Mouse (Mus musculus): Measurements from ENCODE around the gene Dguok. TPM values are rescaled to one million over a fixed set of nuclear protein-coding genes. Genes with fewer than 3 reads are reported as not detected.

Dguok gene
- polyA plus RNA-seq, 1 experiment from 2014 or later: 57.3 TPM

GRCm38 (mm10) chr6:83488200-83488599 is 18.6 kb downstream of the Dguok start:
- Histone ChIP-seq H3K27me3 (ENCODE audit: control insufficient read depth, insufficient read depth, low read length) (no peaks in the 10 kb centered on the region), H3K4me3 (ENCODE audit: low read depth, low read length) (no peak overlapping the region), H3K27ac (ENCODE audit: low read depth, low read length) (no peak overlapping the region), H3K36me3 (ENCODE audit: control insufficient read depth, insufficient read depth, low read length) (peaks cover 7% of the 10 kb centered on the region; the same call in 1 of the 2 replicates), H3K4me1 (ENCODE audit: control insufficient read depth, insufficient read depth, low read length) (no peaks in the 10 kb centered on the region), H3K9ac (ENCODE audit: low read length) (no peak overlapping the region), H3K4me2 (no peak overlapping the region), H3K9me3 (ENCODE audit: control insufficient read depth, low read length) (no peaks in the 10 kb centered on the region)
- DNase-seq (ENCODE audit: low spot score, missing footprints) (no peak), ATAC-seq (ENCODE audit: low FRiP score) (no peak)
- 85% methylated on average over 5 of the region's 5 CpGs for WGBS

- no peak for DNase-seq (ENCODE audit: low spot score, missing footprints)
- Histone ChIP-seq H3K4me1 (ENCODE audit: control insufficient read depth, insufficient read depth, low read length) (no peaks in the 10 kb centered on the region), H3K27ac (ENCODE audit: low read depth, low read length) (no peak overlapping the region), H3K9me3 (ENCODE audit: control insufficient read depth, low read length) (no peaks in the 10 kb centered on the region), H3K4me2 (no peak overlapping the region), H3K27me3 (ENCODE audit: control insufficient read depth, insufficient read depth, low read length) (no peaks in the 10 kb centered on the region), H3K4me3 (ENCODE audit: low read depth, low read length) (no peak overlapping the region), H3K9ac (ENCODE audit: low read length) (no peak overlapping the region), H3K36me3 (ENCODE audit: control insufficient read depth, insufficient read depth, low read length) (peaks cover 7% of the 10 kb centered on the region; the same call in 1 of the 2 replicates)
- no peak for ATAC-seq (ENCODE audit: low FRiP score)
- WGBS: 89% methylated on average over 4 of the region's 4 CpGs
Measured at GRCm38 (mm10) chr6:83487298-83487697, 19.5 kb downstream of the Dguok start.

- 83% methylated on average over 4 of the region's 4 CpGs for WGBS
- Histone ChIP-seq H3K4me2 (no peak overlapping the region), H3K4me3 (ENCODE audit: low read depth, low read length) (no peak overlapping the region), H3K9ac (ENCODE audit: low read length) (no peak overlapping the region), H3K27ac (ENCODE audit: low read depth, low read length) (no peak overlapping the region), H3K36me3 (ENCODE audit: control insufficient read depth, insufficient read depth, low read length) (peaks cover 8% of the 10 kb centered on the region; the same call in 1 of the 2 replicates), H3K27me3 (ENCODE audit: control insufficient read depth, insufficient read depth, low read length) (no peaks in the 10 kb centered on the region), H3K9me3 (ENCODE audit: control insufficient read depth, low read length) (no peaks in the 10 kb centered on the region), H3K4me1 (ENCODE audit: control insufficient read depth, insufficient read depth, low read length) (no peaks in the 10 kb centered on the region)
- ATAC-seq (ENCODE audit: low FRiP score) (no peak), DNase-seq (ENCODE audit: low spot score, missing footprints) (no peak)
Measured at GRCm38 (mm10) chr6:83485854-83486253, 20.9 kb downstream of the Dguok start.

GRCm38 (mm10) chr6:83483776-83484175 is 23.0 kb downstream of the Dguok start:
- H3K4me3 ChIP-seq (ENCODE audit: low read depth, low read length): no peak overlapping the region
- DNase-seq (ENCODE audit: low spot score, missing footprints) (no peak), ATAC-seq (ENCODE audit: low FRiP score) (no peak)
- H3K27me3 ChIP-seq (ENCODE audit: control insufficient read depth, insufficient read depth, low read length): no peaks in the 10 kb centered on the region
- WGBS: 96% methylated on average over 7 of the region's 7 CpGs
- no peak overlapping the region for H3K9ac ChIP-seq (ENCODE audit: low read length)
- H3K36me3 ChIP-seq (ENCODE audit: control insufficient read depth, insufficient read depth, low read length): peaks cover 8% of the 10 kb centered on the region; the same call in 1 of the 2 replicates
- no peak overlapping the region for H3K27ac ChIP-seq (ENCODE audit: low read depth, low read length)
- H3K4me1 ChIP-seq (ENCODE audit: control insufficient read depth, insufficient read depth, low read length): no peaks in the 10 kb centered on the region
- H3K4me2 ChIP-seq: no peak overlapping the region
- H3K9me3 ChIP-seq (ENCODE audit: control insufficient read depth, low read length): no peaks in the 10 kb centered on the region

- H3K27ac ChIP-seq (ENCODE audit: low read depth, low read length): no peak overlapping the region
- H3K27me3 ChIP-seq (ENCODE audit: control insufficient read depth, insufficient read depth, low read length): no peaks in the 10 kb centered on the region
- H3K4me3 ChIP-seq (ENCODE audit: low read depth, low read length): no peak overlapping the region
- no peaks in the 10 kb centered on the region for H3K9me3 ChIP-seq (ENCODE audit: control insufficient read depth, low read length)
- no peaks in the 10 kb centered on the region for H3K4me1 ChIP-seq (ENCODE audit: control insufficient read depth, insufficient read depth, low read length)
- H3K9ac ChIP-seq (ENCODE audit: low read length): no peak overlapping the region
- ATAC-seq (ENCODE audit: low FRiP score) (no peak), DNase-seq (ENCODE audit: low spot score, missing footprints) (no peak)
- H3K36me3 ChIP-seq (ENCODE audit: control insufficient read depth, insufficient read depth, low read length): peaks cover 6% of the 10 kb centered on the region; the same call in 1 of the 2 replicates
- 84% methylated on average over 10 of the region's 10 CpGs for WGBS
- no peak overlapping the region for H3K4me2 ChIP-seq
Measured at GRCm38 (mm10) chr6:83482418-83483085, 24.2 kb downstream of the Dguok start.

GRCm38 (mm10) chr6:83480019-83480655 is 26.6 kb downstream of the Dguok start:
- Histone ChIP-seq H3K4me3 (ENCODE audit: low read depth, low read length) (no peak overlapping the region), H3K4me1 (ENCODE audit: control insufficient read depth, insufficient read depth, low read length) (no peaks in the 10 kb centered on the region), H3K36me3 (ENCODE audit: control insufficient read depth, insufficient read depth, low read length) (peaks cover 4% of the 10 kb centered on the region; the same call in 1 of the 2 replicates), H3K4me2 (no peak overlapping the region), H3K27me3 (ENCODE audit: control insufficient read depth, insufficient read depth, low read length) (no peaks in the 10 kb centered on the region), H3K27ac (ENCODE audit: low read depth, low read length) (no peak overlapping the region), H3K9me3 (ENCODE audit: control insufficient read depth, low read length) (no peaks in the 10 kb centered on the region), H3K9ac (ENCODE audit: low read length) (no peak overlapping the region)
- 89% methylated on average over 6 of the region's 6 CpGs for WGBS
- ATAC-seq (ENCODE audit: low FRiP score): no peak
- no peak for DNase-seq (ENCODE audit: low spot score, missing footprints)

GRCm38 (mm10) chr6:83479193-83479592 is 27.6 kb downstream of the Dguok start:
- no peaks in the 10 kb centered on the region for H3K9me3 ChIP-seq (ENCODE audit: control insufficient read depth, low read length)
- no peak overlapping the region for H3K27ac ChIP-seq (ENCODE audit: low read depth, low read length)
- no peak for ATAC-seq (ENCODE audit: low FRiP score)
- H3K36me3 ChIP-seq (ENCODE audit: control insufficient read depth, insufficient read depth, low read length): peaks cover 4% of the 10 kb centered on the region; the same call in 1 of the 2 replicates
- no peaks in the 10 kb centered on the region for H3K4me1 ChIP-seq (ENCODE audit: control insufficient read depth, insufficient read depth, low read length)
- WGBS: 80% methylated on average over 2 of the region's 2 CpGs
- no peak overlapping the region for H3K9ac ChIP-seq (ENCODE audit: low read length)
- no peaks in the 10 kb centered on the region for H3K27me3 ChIP-seq (ENCODE audit: control insufficient read depth, insufficient read depth, low read length)
- no peak overlapping the region for H3K4me3 ChIP-seq (ENCODE audit: low read depth, low read length)
- H3K4me2 ChIP-seq: no peak overlapping the region
- no peak for DNase-seq (ENCODE audit: low spot score, missing footprints)

GRCm38 (mm10) chr6:83478628-83479027 is 28.1 kb downstream of the Dguok start:
- DNase-seq (ENCODE audit: low spot score, missing footprints) (no peak), ATAC-seq (ENCODE audit: low FRiP score) (no peak)
- Histone ChIP-seq H3K9me3 (ENCODE audit: control insufficient read depth, low read length) (no peaks in the 10 kb centered on the region), H3K9ac (ENCODE audit: low read length) (no peak overlapping the region), H3K27ac (ENCODE audit: low read depth, low read length) (no peak overlapping the region), H3K4me1 (ENCODE audit: control insufficient read depth, insufficient read depth, low read length) (no peaks in the 10 kb centered on the region), H3K27me3 (ENCODE audit: control insufficient read depth, insufficient read depth, low read length) (no peaks in the 10 kb centered on the region), H3K4me2 (no peak overlapping the region), H3K4me3 (ENCODE audit: low read depth, low read length) (no peak overlapping the region), H3K36me3 (ENCODE audit: control insufficient read depth, insufficient read depth, low read length) (peaks cover 4% of the 10 kb centered on the region; the same call in 1 of the 2 replicates)
- WGBS: 95% methylated on average over 7 of the region's 7 CpGs

GRCm38 (mm10) chr6:83478217-83478616 is 28.6 kb downstream of the Dguok start:
- 74% methylated on average over 4 of the region's 4 CpGs for WGBS
- Histone ChIP-seq H3K4me2 (no peak overlapping the region), H3K4me3 (ENCODE audit: low read depth, low read length) (no peak overlapping the region), H3K36me3 (ENCODE audit: control insufficient read depth, insufficient read depth, low read length) (peaks cover 4% of the 10 kb centered on the region; the same call in 1 of the 2 replicates), H3K27me3 (ENCODE audit: control insufficient read depth, insufficient read depth, low read length) (no peaks in the 10 kb centered on the region), H3K9ac (ENCODE audit: low read length) (no peak overlapping the region), H3K9me3 (ENCODE audit: control insufficient read depth, low read length) (no peaks in the 10 kb centered on the region), H3K27ac (ENCODE audit: low read depth, low read length) (no peak overlapping the region), H3K4me1 (ENCODE audit: control insufficient read depth, insufficient read depth, low read length) (no peaks in the 10 kb centered on the region)
- DNase-seq (ENCODE audit: low spot score, missing footprints): no peak
- ATAC-seq (ENCODE audit: low FRiP score): no peak
